Mouse (Mus musculus): ENCODE data around the gene Rhobtb3.
A peak's percentile ranks its signal among the peaks of the same experiment; 100 is the strongest.

The Rhobtb3 gene

DNA sequence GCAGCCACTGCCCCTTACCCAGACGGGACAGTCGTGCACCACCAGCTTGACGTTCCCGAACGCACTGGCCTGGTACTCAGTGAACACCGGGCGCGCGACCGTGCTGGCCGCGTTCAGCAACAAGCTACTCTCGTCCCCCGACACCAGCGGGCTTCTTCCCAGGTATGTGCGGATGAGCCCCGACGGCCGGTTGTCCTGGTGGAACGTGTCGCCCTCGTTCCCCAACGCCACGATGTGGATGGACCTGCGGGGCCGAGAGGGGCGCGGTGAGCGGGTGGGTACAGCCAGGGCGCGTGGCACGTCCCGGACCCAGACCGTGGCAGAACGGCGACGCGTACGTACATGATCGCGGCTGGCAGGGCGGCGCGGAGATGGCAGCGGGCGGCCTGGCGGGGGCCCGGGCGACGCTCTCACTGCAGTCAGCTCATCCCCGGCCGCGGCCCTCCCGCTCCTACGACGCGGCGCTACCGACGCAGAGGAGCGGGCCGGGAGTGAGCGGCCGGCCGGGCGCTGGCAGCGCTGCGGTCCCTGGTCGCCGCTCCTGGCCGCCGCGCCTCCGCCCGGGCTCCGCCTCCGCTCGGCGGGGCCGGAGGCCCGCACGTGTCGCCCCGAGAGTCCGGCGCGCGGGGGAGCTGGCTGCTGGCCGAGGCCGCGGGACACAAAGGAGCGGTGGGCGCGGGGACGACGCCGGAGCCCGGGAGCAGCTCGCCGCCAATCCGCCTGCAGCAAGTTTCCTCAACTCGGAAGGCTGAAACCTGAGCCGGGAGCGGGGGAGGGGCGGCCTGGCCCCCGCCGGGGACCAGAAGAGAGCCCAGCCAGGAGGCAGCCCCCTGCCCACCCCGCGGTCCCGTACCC is at the start of gene Rhobtb3:
Rhobtb3 (minus strand) TSS at position 737 of the 855 bp plus-strand sequence.
- DNase-seq (ENCODE audit: low spot score in 2 of 2), result peak in 1 of 2 experiments; percentile 7

DNA sequence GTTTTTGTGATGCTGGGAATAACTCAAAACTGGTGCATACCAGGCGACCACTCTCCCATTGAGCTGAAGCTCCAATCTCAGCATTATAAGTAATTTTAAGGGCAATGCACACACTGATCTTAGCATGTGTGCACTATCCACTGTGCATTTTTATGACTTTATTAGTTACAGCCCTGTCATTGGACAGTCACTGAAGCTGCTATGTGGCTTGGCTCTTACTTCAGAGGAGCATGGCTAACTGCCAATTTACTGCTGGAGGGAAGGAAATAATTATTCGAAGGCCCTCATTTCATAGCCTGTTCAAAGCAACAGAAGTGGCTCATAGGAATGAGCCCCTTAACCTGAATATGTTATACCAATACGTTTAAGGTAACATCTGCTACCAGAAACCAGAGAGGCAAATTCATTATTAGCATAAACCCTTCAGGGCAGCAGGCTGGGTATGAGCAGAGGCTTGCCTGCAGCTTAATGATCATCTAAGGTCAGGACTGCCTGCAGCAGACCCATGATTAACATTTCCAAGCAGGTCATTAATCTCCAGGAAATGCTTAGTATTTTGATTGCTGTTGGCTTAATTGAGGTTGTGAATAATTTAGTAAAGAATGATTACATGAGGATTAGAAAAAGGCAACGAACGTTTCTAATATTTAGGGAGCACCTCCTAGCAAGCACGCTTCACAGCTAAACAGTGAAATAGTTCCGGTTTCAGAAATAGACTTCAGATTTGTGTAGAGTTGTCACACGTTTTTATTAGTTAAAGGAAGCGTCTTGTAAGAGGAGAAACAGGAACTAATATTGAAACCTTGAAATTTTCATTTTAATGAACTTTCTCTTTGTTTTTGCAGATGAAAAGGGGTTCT is 48.7 kb upstream of the Rhobtb3 start:
- DNase-seq (ENCODE audit: low spot score in 2 of 2), result no peak

DNA sequence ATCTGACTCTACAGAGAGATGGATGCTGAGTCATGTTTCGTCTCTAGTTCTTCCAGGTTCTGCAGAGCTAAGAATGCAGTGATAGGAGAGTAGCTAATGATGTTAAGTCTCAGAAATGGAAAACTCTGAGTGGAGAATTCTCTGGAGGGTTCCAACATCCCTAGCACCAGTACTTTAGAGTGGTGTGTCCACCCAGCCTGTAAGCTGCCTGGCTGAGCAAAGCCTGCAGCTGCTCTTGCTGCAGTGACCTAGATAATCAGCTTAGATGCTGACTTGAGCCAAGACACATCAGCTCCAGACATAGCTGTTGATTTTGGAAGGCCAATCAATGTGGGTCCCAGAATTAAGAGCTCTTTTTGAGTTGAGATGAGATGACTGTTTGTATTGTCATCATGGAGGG is 44.4 kb upstream of the Rhobtb3 start:
- no peak for DNase-seq (ENCODE audit: low spot score in 2 of 2)

DNA sequence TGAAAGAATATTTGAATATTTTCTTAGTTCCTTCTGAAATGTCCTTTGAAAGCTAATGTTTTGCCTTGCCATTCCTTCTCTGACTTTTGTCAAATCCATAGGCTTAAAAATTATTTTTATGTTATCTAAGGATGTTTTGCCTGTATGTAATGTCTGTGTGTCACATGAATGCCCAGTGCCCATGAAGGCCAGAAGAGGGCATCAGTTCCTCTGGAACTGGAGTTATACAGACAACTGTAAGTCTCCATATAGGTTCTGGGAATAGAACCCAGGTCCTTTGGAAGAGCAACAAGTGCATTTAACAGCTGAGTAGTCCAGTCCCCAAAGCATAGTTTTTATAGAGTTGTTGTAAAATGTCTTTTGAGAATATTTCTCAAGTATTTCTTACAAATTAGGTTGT is 38.2 kb upstream of the Rhobtb3 start:
- no peak for DNase-seq (ENCODE audit: low spot score in 2 of 2)

DNA sequence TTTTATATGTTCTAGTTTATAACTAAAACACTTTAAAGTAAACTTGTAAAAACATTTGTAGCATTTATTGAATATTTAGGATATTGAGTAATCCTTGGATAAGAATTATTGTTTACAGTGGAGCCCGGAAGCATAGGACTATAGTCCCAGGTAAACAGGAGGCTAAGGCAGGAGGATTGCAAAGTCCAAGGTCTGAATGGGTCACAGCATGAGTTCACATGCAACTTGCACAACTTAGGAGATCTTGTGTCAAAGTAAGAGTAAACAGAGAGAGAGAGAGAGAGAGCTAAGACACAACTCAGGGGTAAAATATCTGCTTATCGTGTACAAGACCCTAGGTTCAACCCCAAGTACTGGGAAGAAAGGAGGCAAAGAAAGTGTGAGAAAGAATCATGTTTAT is 32.9 kb upstream of the Rhobtb3 start:
- DNase-seq (ENCODE audit: low spot score in 2 of 2), result no peak

DNA sequence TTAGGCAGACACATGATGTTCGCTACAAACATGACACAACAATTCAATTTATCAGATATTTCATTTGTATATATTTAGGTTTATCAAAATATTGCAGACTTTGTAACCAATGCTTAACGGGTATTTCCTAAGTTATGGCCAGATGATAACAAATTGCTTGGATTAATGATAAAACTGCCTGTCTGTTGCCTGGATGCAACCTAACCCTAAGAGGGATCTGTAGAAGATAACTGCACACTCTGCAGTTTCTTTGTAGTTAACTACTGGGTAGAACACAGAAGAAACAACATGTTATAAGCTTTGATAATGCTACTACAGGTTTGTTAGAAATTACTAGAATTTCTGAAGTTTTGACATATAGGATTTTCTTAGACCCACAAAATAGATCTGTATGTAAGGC is 32.5 kb upstream of the Rhobtb3 start:
- no peak for DNase-seq (ENCODE audit: low spot score in 2 of 2)

DNA sequence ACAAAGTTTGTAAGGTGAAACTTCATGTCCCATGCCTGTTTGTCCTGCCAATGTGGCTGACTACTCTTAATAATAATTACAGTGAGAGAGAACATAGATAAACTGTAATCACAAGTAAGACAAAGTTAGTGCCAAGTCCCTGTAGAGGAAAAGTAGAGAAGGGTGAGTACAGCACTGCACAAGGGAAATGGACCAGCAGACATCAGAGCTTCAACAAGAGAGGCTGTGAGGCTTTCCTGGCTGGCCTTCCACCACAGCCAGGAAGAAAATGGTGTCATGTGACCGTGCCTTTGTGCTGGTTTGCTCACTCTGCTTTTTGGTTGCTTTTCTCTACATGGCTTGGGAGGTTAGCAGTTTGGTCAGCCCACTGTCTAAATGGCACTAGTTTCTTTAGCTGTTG is 31.9 kb upstream of the Rhobtb3 start:
- DNase-seq (ENCODE audit: low spot score in 2 of 2), result no peak

DNA sequence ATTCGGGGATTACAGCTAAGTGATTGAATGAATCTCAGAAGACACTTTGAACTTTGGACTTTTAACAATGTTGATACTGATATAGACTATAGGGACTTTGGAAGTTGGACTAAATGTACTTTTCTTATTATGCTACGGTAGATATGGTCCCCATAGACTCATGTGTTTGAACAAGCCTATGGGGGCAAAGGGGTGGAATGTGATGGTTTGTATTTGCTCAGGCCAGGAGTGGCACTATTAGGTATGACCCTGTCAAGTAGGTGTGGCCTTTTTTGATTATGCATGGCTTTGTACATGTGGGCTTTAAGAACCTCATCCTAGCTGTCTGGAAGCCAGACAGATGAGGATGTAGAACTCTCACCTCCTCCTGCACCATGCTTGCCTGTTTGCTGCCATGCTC is 30.8 kb upstream of the Rhobtb3 start:
- no peak for DNase-seq (ENCODE audit: low spot score in 2 of 2)

DNA sequence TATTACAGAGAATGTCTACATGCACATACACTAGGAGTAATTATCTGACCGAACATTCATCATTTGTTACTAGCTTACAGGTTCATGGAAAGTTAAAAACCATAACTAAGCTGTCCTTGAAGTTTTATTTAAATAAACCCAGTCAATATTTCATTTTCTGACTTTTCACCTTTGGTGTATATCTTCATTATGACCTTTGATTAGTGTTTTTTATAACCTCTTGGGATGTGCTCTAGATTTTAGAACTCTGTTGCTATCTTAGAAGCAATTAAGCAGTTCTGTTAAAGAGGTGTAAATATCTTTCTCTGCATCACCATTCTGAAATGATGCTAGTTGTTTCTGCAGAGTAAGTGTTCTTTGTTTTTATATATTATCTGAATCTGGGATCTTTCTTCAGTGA is 23.1 kb upstream of the Rhobtb3 start, which contains the start of gene Spata9:
Spata9 (plus strand) TSS at position 301 of the 400 bp plus-strand sequence.
- DNase-seq (ENCODE audit: low spot score in 2 of 2), result no peak

DNA sequence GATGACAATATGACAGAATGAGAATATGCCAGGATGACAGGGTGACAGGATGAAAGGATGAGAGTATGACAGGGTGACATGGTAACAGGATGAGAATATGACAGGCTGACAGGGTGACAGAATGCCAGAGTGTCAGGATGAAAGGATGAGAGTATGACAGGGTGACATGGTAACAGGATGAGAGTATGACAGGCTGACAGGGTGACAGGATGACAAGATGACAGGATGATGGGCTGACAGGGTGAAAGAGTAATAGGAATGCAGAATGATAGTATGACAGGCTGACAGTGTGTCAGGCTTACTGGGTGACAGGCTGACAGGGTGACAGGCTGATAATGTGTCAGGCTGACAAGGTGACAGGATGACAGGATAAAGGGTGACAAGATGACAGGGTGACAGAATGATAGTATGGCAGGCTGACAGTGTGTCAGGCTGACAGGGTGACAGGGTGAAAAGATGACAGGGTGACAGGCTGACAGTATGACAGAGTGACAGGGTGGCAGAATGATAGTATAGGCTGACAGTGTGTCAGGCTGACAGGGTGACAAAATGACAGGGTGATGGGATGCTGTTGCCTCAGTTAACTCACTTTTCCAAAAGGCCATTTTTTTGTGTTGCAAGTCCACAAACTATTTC is 11.8 kb upstream of the Rhobtb3 start:
- DNase-seq (ENCODE audit: low spot score in 2 of 2), result no peak

DNA sequence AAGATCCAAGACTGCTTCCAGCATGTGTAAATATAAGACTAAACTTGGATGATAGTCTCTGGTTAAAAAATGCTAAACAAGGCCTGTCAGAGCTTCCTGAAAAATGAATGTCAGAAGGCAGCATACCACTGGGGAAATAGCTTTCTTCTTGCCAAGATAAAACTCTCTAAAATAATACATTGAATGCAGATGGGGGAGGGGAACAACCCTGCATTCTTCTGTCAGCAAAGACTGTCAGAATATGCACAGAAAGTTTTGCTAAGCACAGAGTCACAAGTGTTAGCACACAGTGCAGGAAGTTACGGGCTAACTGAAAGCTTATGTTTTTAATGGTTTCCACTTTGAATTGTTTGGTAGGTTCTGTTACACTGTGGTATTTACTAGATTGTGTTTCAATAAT is 6.6 kb upstream of the Rhobtb3 start:
- DNase-seq (ENCODE audit: low spot score in 2 of 2), result no peak

DNA sequence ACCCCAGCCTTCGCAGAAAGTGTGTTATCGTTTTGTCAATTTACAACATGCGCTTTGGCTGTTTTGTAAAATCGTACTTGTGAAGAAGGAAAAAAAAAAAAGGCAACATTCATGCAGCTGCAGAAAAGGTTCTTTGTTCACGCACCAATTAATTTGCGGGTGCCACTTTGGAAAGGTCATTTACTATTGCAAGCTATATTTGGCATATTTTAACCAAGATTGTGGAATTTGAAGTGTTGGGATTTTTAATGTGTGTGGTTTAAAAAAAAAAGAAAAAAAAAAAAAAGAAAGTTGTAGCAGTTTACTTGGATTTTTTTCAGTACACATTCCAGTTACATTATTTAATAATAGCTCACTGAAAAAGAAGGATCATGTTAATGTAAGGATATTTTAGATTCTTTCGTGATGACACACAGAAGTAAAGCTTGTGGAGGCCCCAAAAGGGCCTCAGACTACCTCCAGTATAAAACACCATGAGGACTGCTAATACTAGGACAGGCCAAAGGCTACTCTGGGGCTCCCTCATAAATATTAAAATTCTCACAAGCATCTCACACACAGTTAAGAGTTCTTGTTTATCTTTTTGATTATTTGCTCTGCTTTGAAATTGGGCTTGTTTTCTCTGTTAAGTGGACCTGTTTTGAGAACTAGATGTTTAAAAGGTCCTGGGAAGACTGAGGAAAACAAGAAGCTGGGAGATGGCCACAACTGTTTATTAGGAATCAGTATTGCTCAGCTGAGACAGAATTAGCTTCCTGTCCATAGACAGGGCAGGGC is 507 bp upstream of the Rhobtb3 start:
- no peak for DNase-seq (ENCODE audit: low spot score in 2 of 2)

DNA sequence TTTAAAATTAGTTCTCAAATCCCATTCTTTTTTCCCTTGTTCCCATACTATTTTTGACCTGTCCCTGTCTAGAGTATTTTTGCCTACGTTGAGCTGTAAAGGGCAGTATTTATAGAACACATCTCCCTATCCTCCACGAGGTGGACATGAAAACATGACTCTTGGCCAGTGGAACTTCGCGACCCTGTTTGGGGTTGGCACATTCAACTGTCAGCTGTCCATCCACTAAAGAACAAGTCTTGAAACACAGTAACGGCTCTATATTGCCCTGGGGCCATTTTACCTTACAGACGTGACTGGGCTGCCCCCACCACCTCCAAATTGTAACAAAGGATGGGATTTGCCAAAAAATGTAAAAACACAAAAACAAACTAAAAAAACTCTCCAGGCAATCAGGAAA is 994 bp downstream of the Rhobtb3 start:
- no peak for DNase-seq (ENCODE audit: low spot score in 2 of 2)

DNA sequence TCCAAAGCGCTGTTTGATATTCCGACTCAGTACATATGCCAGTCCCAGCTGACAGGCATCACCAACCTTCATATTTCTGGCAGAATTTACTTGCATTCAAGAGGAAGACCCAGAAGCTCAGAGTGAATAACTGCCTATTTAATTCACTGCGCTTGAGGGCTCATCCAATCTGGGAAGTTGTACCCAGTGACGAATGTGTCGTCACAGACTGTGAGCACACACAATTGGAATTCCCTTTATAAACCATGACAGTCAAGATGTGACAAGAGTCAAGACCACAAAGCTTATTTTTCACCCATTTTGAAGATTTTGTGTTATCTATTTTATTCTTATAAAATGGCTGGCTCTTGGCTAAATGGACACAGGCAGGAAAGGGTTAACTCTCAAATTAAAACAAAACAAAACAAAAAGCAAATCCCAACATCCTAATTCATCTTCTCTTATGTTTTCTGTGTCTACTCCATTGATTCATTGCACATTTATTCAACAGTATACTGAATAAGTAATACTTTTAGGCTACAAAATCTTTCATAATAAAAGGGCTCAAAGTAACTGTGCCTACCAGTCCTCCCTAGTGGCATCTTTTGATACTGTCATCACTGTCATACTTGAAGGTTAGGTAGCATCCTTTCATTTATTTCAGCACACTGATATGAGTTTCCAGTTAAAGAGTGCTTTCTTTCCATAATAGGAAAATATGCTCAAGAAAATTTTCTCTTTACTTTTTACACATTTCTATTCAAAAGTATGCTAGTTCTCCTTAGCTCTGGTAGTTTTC is 2.0 kb downstream of the Rhobtb3 start:
- no peak for DNase-seq (ENCODE audit: low spot score in 2 of 2)

DNA sequence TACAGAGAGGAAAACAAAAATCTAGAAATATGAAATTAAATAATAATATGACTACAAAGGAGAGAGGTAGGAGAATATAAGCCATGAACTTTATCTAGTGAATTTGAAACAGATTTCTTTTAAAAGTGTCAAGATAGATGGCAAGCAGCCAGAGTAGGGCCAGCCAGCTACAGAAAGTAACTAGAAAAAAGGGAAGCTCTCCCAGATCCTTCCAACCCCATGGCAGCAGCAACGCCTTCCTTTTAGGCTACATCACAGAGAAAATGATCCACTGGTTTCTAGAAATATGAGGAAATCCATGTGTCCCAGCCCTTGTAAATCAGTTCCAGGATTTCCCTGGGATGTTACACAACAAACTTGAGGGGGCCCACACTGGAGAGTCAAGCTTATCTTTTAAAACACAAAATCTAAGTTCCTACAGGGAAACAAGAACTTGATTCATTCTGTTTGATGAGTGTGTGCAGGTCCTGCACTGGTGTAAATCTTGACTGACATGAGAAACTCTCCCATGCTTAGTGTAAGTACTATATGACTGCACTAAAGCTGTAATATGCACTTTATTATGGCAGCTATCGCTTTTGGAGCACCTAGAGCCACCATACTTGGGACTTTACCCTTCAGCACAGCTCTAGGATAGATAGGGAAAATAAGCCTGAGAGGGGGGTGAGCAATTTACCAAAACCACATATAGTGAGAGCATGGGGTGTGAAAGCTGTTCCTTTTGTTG is 2.8 kb downstream of the Rhobtb3 start:
- no peak for DNase-seq (ENCODE audit: low spot score in 2 of 2)

DNA sequence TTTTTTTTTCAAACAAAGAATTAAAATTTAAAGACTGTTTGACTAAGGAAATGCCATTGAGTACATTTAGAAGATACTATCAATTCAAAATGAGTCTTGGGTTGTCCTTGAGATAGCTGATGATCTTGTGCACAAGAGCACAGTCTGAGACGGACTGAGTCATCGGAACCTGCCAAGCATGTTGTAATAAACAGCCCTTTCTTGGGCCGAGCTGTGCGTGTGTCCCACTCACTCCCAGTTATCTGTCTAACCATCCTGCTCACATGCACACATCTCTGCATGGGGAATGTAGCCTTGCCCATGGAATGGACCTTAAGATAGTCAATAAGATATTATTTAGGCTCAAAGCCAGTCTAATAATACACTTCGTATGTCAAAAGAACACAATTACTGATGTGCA is 4.9 kb downstream of the Rhobtb3 start:
- no peak for DNase-seq (ENCODE audit: low spot score in 2 of 2)

DNA sequence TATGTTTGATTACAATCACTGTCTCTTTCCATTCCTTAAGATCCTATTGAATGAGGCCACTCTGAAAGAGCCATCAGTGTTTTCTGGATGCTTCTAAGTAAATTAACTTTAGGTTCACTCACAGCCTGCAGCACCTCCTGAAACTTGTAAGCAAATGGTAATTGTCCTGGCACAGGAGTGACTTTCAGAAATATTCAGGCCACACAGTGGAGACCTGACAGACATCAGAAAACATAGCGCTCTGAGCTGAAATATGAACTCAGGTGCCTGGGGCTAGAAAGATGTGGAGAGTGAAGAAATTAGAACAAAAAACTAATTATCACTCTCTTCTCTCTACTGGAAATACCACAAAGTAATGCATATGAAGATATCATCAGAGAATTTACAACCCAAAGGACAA is 10.4 kb downstream of the Rhobtb3 start:
- no peak for DNase-seq (ENCODE audit: low spot score in 2 of 2)

DNA sequence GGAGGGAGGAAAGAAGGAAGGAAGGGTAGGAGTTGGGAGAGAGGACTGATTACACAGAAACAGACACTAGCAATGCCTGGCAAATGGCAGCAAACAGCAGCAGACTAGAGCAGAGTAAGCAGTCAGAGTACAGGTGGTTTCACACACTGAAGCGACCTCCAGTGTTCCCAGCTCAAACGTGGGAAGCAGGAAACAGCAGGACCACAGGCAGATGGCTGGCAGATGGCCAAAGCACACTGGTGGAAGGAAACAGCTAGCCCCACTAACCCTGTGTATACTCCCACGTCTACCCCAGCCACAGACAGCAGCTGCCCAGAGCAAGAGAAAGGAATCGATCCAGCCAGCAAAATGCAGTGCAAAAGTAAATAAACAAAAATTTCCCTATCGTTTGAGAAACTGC is 12.7 kb downstream of the Rhobtb3 start:
- DNase-seq (ENCODE audit: low spot score in 2 of 2), result no peak

DNA sequence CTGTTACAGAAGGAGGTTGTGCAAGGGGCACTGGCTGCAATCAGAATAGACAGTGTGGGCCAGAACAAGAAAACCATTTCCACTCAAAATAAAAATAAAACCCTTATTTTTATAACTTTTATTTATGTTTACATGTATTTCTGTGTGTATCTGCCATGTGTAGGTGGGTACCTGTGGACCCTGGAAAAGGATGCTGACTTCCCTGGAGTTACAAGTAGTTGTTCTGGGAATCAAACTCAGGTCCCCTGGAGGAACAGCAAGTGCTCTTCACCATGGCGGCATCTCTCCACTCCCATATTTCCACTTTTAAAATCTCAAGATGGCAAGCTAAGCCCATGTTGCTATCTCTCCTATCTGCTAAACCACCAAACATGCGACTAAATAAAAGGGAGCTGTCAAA is 13.1 kb downstream of the Rhobtb3 start:
- no peak for DNase-seq (ENCODE audit: low spot score in 2 of 2)

DNA sequence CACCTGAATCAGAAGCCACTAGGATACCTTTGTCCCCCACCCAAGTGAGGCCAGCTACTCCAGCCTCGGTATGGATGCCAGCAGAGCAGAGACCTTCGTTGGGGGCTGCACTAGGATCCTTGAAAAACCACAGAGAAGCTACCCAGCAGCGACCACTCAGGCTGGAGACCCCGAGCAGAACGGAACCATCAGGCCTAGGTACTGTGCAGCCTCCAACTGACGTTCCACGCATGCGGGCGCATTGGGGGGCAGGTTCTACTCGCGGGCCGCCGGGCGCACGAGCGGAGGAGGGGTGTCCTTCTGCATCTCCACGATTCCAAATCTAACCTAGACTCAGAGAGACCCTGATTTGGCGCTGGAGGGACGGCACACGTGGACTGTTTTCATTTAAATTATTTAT is 13.7 kb downstream of the Rhobtb3 start:
- no peak for DNase-seq (ENCODE audit: low spot score in 2 of 2)

Data from spleen, postnatal 14 days (tissue).